Mouse (Mus musculus) CH12.LX (cell line): ENCODE data around the gene Fbxo47. TPM values are rescaled to one million over a fixed set of nuclear protein-coding genes. Genes with fewer than 3 reads are reported as not detected.
A peak's percentile ranks its signal among the peaks of the same experiment; 100 is the strongest.
"Not testable (repeated sequence)": the region's sequence is repeated elsewhere in the genome, so short reads cannot be mapped to it uniquely, and the experiment has no call there.

Experiments
- DNase-seq: peaks from one replicate; pipeline ENCODE4 v3.0.0-alpha.2; 2013; ENCODE audit errors: extremely low read depth
- H3K27ac ChIP-seq: 2 replicates; pipeline ENCODE4 v1.5.1; 2012; ENCODE audit warnings: low read depth, mild to moderate bottlenecking, control low read depth, moderate library complexity; ENCODE audit not compliant: insufficient read depth
- H3K27me3 ChIP-seq: replicated peaks from 2 replicates; pipeline ENCODE3; 2012; ENCODE audit warnings: inconsistent platforms
- H3K36me3 ChIP-seq, 2 experiments: replicated peaks in 1 of 2; 2 replicates each; pipeline versions ENCODE3 to v1.6.1; 2012; ENCODE audit warnings: inconsistent platforms in 1 of 2, low read length in 1 of 2, mild to moderate bottlenecking in 1 of 2, mixed read lengths in 1 of 2, moderate library complexity in 1 of 2; ENCODE audit not compliant: control insufficient read depth in 1 of 2, insufficient read depth in 1 of 2
- H3K4me1 ChIP-seq, 2 experiments: 2 replicates each; pipeline ENCODE4 v1.6.1; 2012; ENCODE audit warnings: inconsistent platforms in 1 of 2, moderate library complexity in 1 of 2; ENCODE audit not compliant: insufficient read depth in 2 of 2, control insufficient read depth in 1 of 2
- H3K4me2 ChIP-seq: 2 replicates; pipeline ENCODE4 v1.6.1; 2012; ENCODE audit warnings: low read depth, mild to moderate bottlenecking, control low read depth; ENCODE audit not compliant: poor library complexity, insufficient read depth, severe bottlenecking
- H3K4me3 ChIP-seq, 3 experiments: fragments of 150-350 bp in 1 of 3; sonication (generic) in 1 of 3; replicated peaks in 1 of 3; 2 replicates each; pipeline versions ENCODE3 to v1.5.1; 2011 to 2012; ENCODE audit warnings: low read depth in 2 of 3, low read length in 2 of 3, mild to moderate bottlenecking in 2 of 3, moderate library complexity in 2 of 3, control low read depth in 1 of 3, improper control_type of control experiment in 1 of 3, inconsistent platforms in 1 of 3, mixed read lengths in 1 of 3; ENCODE audit not compliant: poor library complexity in 1 of 3
- H3K79me2 ChIP-seq: replicated peaks from 2 replicates; pipeline ENCODE4 v1.6.1; 2012; ENCODE audit warnings: mild to moderate bottlenecking, moderate library complexity; ENCODE audit not compliant: control insufficient read depth, poor library complexity, insufficient read depth, severe bottlenecking; ENCODE audit errors: extremely low read depth
- H3K9ac ChIP-seq: 2 replicates; pipeline ENCODE4 v1.6.1; 2012; ENCODE audit warnings: low read depth, mild to moderate bottlenecking, control low read depth, moderate library complexity; ENCODE audit not compliant: insufficient read depth
- H3K9me3 ChIP-seq: replicated peaks from 2 replicates; pipeline ENCODE3; 2012; ENCODE audit warnings: low read length, inconsistent platforms, mixed read lengths
- BHLHE40 ChIP-seq: IDR thresholded peaks from 2 replicates; pipeline ENCODE4 v1.6.1; 2011; ENCODE audit warnings: mild to moderate bottlenecking, low read depth, low read length, improper control_type of control experiment
- CHD1 ChIP-seq: IDR thresholded peaks from 2 replicates; pipeline ENCODE4 v1.6.1; 2012; ENCODE audit warnings: low read depth, low read length, improper control_type of control experiment, inconsistent platforms
- E2F4 ChIP-seq: IDR thresholded peaks from 2 replicates; pipeline ENCODE4 v1.6.1; 2011; ENCODE audit warnings: low read depth, low read length, improper control_type of control experiment; ENCODE audit not compliant: insufficient replicate concordance
- EP300 ChIP-seq: IDR thresholded peaks from 2 replicates; pipeline ENCODE4 v1.6.1; 2011; ENCODE audit warnings: low read length, improper control_type of control experiment
- ETS1 ChIP-seq: conservative IDR thresholded peaks from 2 replicates; pipeline ENCODE4 v1.6.1; 2012; ENCODE audit warnings: low read depth, mild to moderate bottlenecking, inconsistent platforms, low read length, improper control_type of control experiment, moderate library complexity
- HCFC1 ChIP-seq: IDR thresholded peaks from 2 replicates; pipeline ENCODE4 v1.6.1; 2012; ENCODE audit warnings: low read depth, mild to moderate bottlenecking, inconsistent platforms, low read length, improper control_type of control experiment
- JUN ChIP-seq: IDR thresholded peaks from 2 replicates; pipeline ENCODE4 v1.6.1; 2011; ENCODE audit warnings: low read depth, mild to moderate bottlenecking, low read length, improper control_type of control experiment, moderate library complexity; ENCODE audit not compliant: insufficient read depth
- JUND ChIP-seq: conservative IDR thresholded peaks from 2 replicates; pipeline ENCODE4 v1.6.1; 2011; ENCODE audit warnings: low read depth, low read length, improper control_type of control experiment
- KAT2A ChIP-seq: IDR thresholded peaks from 2 replicates; pipeline ENCODE4 v1.6.1; 2012; ENCODE audit warnings: low read length, improper control_type of control experiment, inconsistent platforms; ENCODE audit not compliant: insufficient replicate concordance
- MAFK ChIP-seq: IDR thresholded peaks from 2 replicates; pipeline ENCODE4 v1.6.1; 2011; ENCODE audit warnings: low read length, improper control_type of control experiment; ENCODE audit not compliant: insufficient replicate concordance
- MAZ ChIP-seq: IDR thresholded peaks from 2 replicates; pipeline ENCODE4 v1.6.1; 2012; ENCODE audit warnings: low read depth, mild to moderate bottlenecking, inconsistent platforms, low read length, improper control_type of control experiment, moderate library complexity
- MEF2A ChIP-seq: IDR thresholded peaks from 2 replicates; pipeline ENCODE4 v1.6.1; 2014; ENCODE audit warnings: low read depth, mild to moderate bottlenecking, inconsistent platforms, low read length, improper control_type of control experiment, borderline replicate concordance
- NELFE ChIP-seq: IDR thresholded peaks from 2 replicates; pipeline ENCODE4 v1.6.1; 2011; ENCODE audit warnings: low read depth, low read length, improper control_type of control experiment
- NRF1 ChIP-seq: IDR thresholded peaks from 2 replicates; pipeline ENCODE4 v1.6.1; 2014; ENCODE audit warnings: low read depth, mild to moderate bottlenecking, inconsistent platforms, low read length, improper control_type of control experiment, moderate library complexity
- PAX5 ChIP-seq: IDR thresholded peaks from 2 replicates; pipeline ENCODE4 v1.6.1; 2012; ENCODE audit warnings: low read length, inconsistent platforms, mixed read lengths
- POLR2AphosphoS2 ChIP-seq: IDR thresholded peaks from 2 replicates; pipeline ENCODE4 v1.6.1; 2011; ENCODE audit warnings: low read depth, low read length, improper control_type of control experiment
- RAD21 ChIP-seq: IDR thresholded peaks from 2 replicates; pipeline ENCODE4 v1.6.1; 2011; ENCODE audit warnings: low read depth, mild to moderate bottlenecking, low read length, improper control_type of control experiment, moderate library complexity
- SIN3A ChIP-seq: IDR thresholded peaks from 2 replicates; pipeline ENCODE4 v1.6.1; 2012; ENCODE audit warnings: low read length, improper control_type of control experiment, inconsistent platforms
- SMC3 ChIP-seq: IDR thresholded peaks from 2 replicates; pipeline ENCODE4 v1.6.1; 2011; ENCODE audit warnings: low read depth, low read length, improper control_type of control experiment
- TBP ChIP-seq: conservative IDR thresholded peaks from 2 replicates; pipeline ENCODE4 v1.6.1; 2011; ENCODE audit warnings: low read depth, low read length, improper control_type of control experiment
- TCF12 ChIP-seq: IDR thresholded peaks from 2 replicates; pipeline ENCODE4 v1.6.1; 2014; ENCODE audit warnings: low read depth, mild to moderate bottlenecking, inconsistent platforms, low read length, improper control_type of control experiment
- UBTF ChIP-seq: IDR thresholded peaks from 2 replicates; pipeline ENCODE4 v1.6.1; 2012; ENCODE audit warnings: low read depth, mild to moderate bottlenecking, inconsistent platforms, low read length, improper control_type of control experiment, moderate library complexity
- USF1 ChIP-seq: IDR thresholded peaks from 2 replicates; pipeline ENCODE4 v1.6.1; 2014; ENCODE audit warnings: low read depth, mild to moderate bottlenecking, inconsistent platforms, low read length, improper control_type of control experiment
- USF2 ChIP-seq: conservative IDR thresholded peaks from 2 replicates; pipeline ENCODE4 v1.6.1; 2011; ENCODE audit warnings: low read depth, low read length, improper control_type of control experiment
- ZC3H11A ChIP-seq: IDR thresholded peaks from 2 replicates; pipeline ENCODE4 v1.6.1; 2012; ENCODE audit warnings: low read depth, mild to moderate bottlenecking, inconsistent platforms, low read length, improper control_type of control experiment
- ZMIZ1 ChIP-seq: IDR thresholded peaks from 2 replicates; pipeline ENCODE4 v1.6.1; 2012; ENCODE audit warnings: low read depth, mild to moderate bottlenecking, inconsistent platforms, low read length, improper control_type of control experiment
- ZNF384 ChIP-seq: IDR thresholded peaks from 2 replicates; pipeline ENCODE4 v1.6.1; 2012; ENCODE audit warnings: low read depth, low read length, improper control_type of control experiment, inconsistent platforms
- dilution Hi-C: fragments of 300-500 bp; cut with MboI; formaldehyde crosslinking; loops from 2 replicates; pipeline ENCODE4 v1.14.3; 2020; ENCODE audit warnings: low sequenced_read_pairs; ENCODE audit not compliant: extremely low pct_unique_long_range_greater_than_20kb, extremely low pct_ligation_motif_present
- in situ Hi-C: fragments of 300-500 bp; cut with MboI; formaldehyde crosslinking; loops from 3 replicates; pipeline ENCODE4 v1.14.3; 2019; ENCODE audit warnings: low sequenced_read_pairs, low pct_ligation_motif_present, low pct_unique_long_range_greater_than_20kb, mixed read lengths
- polyA plus RNA-seq: library from polyadenylated mRNA; unstranded; fragments of >175 nt; gene quantifications from 2 replicates; pipeline ENCODE4 v1.2.1, GENCODE M21; 2012; ENCODE audit warnings: low read depth; ENCODE audit not compliant: insufficient read length
- total RNA-seq, 2 experiments: library from RNA; depleted of rRNA; stranded (reverse); fragments of 300-350 nt in 1 of 2; fragments of >200 nt in 1 of 2; gene quantifications; 2 replicates each; pipeline ENCODE4 v1.2.3; 2012 to 2014

Fbxo47 gene
- total and polyA plus RNA-seq, 3 experiments, result 1.1 to 3.0 (median 2.0) TPM

- in situ Hi-C loops (no loop called here), dilution Hi-C loops (no loop called here)
Measured at GRCm38 (mm10) chr11:97874396-97874795, 9.6 kb downstream of the Fbxo47 start.

GRCm38 (mm10) chr11:97872378-97872777 lies 11.6 kb downstream of the Fbxo47 start:
- dilution Hi-C loops, H3K4me2 ChIP-seq, H3K9me3 ChIP-seq, H3K4me1 ChIP-seq, H3K27me3 ChIP-seq, H3K9ac ChIP-seq, H3K27ac ChIP-seq, H3K4me3 ChIP-seq, H3K79me2 ChIP-seq, in situ Hi-C loops, DNase-seq, H3K36me3 ChIP-seq: not testable (repeated sequence)
- TF ChIP-seq MAFK, result peak; percentile 52; the same call in 1 of the 2 replicates
- peak; percentile 83 for TF ChIP-seq ZNF384

More at GRCm38 (mm10) chr11:97874396-97874795, 9.6 kb downstream of the Fbxo47 start:
- Histone ChIP-seq H3K79me2 (no peaks in the 10 kb centered on the region), H3K27ac (no peak overlapping the region), H3K4me2 (no peak overlapping the region)
- TF ChIP-seq PAX5, result no peak
- TF ChIP-seq EP300, result no peak
- TF ChIP-seq JUN, result no peak
- no peak for TF ChIP-seq MEF2A
- no peak for TF ChIP-seq NELFE
- no peak for TF ChIP-seq CHD1
- TF ChIP-seq HCFC1, result no peak
- TF ChIP-seq USF1, result no peak
- no peak for TF ChIP-seq TCF12
- TF ChIP-seq MAZ, result no peak
- no peak for TF ChIP-seq JUND
- TF ChIP-seq ZMIZ1, result no peak
- TF ChIP-seq SMC3, result no peak
- TF ChIP-seq, all 38 proteins: peak for 0
- Histone ChIP-seq H3K36me3 (no peaks in the 10 kb centered on the region), H3K4me3 (no peak overlapping the region), H3K9ac (no peak overlapping the region), H3K9me3 (no peaks in the 10 kb centered on the region), H3K4me1 (no peaks in the 10 kb centered on the region; a peak in 1 of 4 replicates), H3K27me3 (no peaks in the 10 kb centered on the region)
- DNase-seq, result no peak

- no peaks in the 10 kb centered on the region for H3K36me3 ChIP-seq
- DNase-seq, result no peak
- H3K27me3 ChIP-seq, result no peaks in the 10 kb centered on the region
- no peak overlapping the region for H3K9ac ChIP-seq
- in situ Hi-C loops (no loop called here), dilution Hi-C loops (no loop called here)
- TF ChIP-seq MAZ, result no peak
- TF ChIP-seq ETS1, result no peak
- TF ChIP-seq SMC3, result no peak
- TF ChIP-seq MEF2A, result no peak
- no peak for TF ChIP-seq NRF1
- TF ChIP-seq E2F4, result no peak
- no peak for TF ChIP-seq RAD21
- TF ChIP-seq ZC3H11A, result no peak
- no peak for TF ChIP-seq TBP
- no peak for TF ChIP-seq UBTF
- no peak for TF ChIP-seq TCF12
- TF ChIP-seq KAT2A, result no peak
- TF ChIP-seq NELFE, result no peak
- TF ChIP-seq USF2, result no peak
- no peak for TF ChIP-seq BHLHE40
- no peak for TF ChIP-seq POLR2AphosphoS2
- no peak for TF ChIP-seq SIN3A
- H3K4me2 ChIP-seq, result no peak overlapping the region
- H3K4me1 ChIP-seq, result no peaks in the 10 kb centered on the region
- no peaks in the 10 kb centered on the region for H3K9me3 ChIP-seq
- H3K4me3 ChIP-seq, result no peak overlapping the region
- H3K27ac ChIP-seq, result no peak overlapping the region
- no peaks in the 10 kb centered on the region for H3K79me2 ChIP-seq
Measured at GRCm38 (mm10) chr11:97867591-97867990, 16.4 kb downstream of the Fbxo47 start.
